Mouse (Mus musculus): ENCODE measurements around the gene Ank3. TPM values are rescaled to one million over a fixed set of nuclear protein-coding genes. Genes with fewer than 3 reads are reported as not detected.
A peak's percentile ranks its signal among the peaks of the same experiment; 100 is the strongest.

Gene Ank3
- polyA plus RNA-seq, 1 experiment from 2014 or later = 102 TPM

GRCm38 (mm10) chr10:70060021-70060688, 661.6 kb downstream of the Ank3 start:
- Histone ChIP-seq H3K27ac (no peak overlapping the region), H3K9me3 (no peaks in the 10 kb centered on the region), H3K27me3 (no peaks in the 10 kb centered on the region), H3K4me1 (replicated peaks) (peaks cover 4% of the 10 kb centered on the region; the same call in 1 of the 2 replicates), H3K9ac (replicated peaks) (no peak overlapping the region), H3K4me3 (replicated peaks) (no peak overlapping the region), H3K4me2 (replicated peaks) (no peak overlapping the region), H3K36me3 (no peaks in the 10 kb centered on the region)
- WGBS = 76% methylated on average over 19 of the region's 19 CpGs
- 0 out of 2 replicates have a peak, but pooled peaks have one; percentile 40 for ATAC-seq

- WGBS = 42% methylated on average over 10 of the region's 10 CpGs
- Histone ChIP-seq H3K9me3 (no peaks in the 10 kb centered on the region), H3K4me2 (replicated peaks) (no peak overlapping the region), H3K36me3 (no peaks in the 10 kb centered on the region), H3K27ac (no peak overlapping the region), H3K4me1 (replicated peaks) (peaks cover 4% of the 10 kb centered on the region; the same call in 1 of the 2 replicates), H3K27me3 (no peaks in the 10 kb centered on the region), H3K9ac (replicated peaks) (no peak overlapping the region), H3K4me3 (replicated peaks) (no peak overlapping the region)
- no peak for ATAC-seq
Observed at GRCm38 (mm10) chr10:70060689-70061081, 662.1 kb downstream of the Ank3 start.

DNA sequence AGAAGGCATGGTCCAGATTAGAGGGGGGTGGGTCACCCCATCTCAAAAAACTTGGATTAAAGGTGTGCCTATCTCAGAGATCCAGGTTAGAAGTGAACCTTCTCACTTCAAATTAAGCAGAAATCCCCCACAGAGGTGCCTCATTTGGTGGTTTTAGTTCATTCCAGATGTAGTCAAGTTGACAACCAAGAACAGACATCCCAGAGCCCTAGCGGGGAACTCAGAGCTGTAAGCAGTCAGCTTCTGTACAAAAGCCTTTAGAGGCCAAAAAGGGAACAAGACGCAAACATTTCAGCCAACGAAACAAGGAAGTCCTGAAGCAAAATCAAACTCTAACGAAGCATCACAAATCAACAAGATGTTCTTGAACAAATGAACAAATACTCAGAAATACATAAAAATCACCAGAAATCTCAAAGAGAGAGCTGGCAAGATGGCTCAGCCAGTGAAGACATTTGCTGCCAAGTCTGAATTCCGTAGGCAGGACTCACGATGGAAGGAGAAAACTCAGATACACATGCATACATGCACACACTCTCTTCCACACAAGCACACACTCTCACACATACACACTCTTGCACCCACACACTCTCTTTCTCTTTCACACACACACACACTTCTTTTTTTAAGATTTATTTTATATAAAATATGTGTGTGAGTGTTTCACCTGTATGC, 665.4 kb downstream of the Ank3 start:
- H3K9me3 ChIP-seq = no peaks in the 10 kb centered on the region
- H3K27ac ChIP-seq = no peak overlapping the region
- 94% methylated on average over 6 of the region's 6 CpGs for WGBS
- no peaks in the 10 kb centered on the region for H3K36me3 ChIP-seq
- H3K4me1 ChIP-seq (replicated peaks) = peaks cover 12% of the 10 kb centered on the region
- H3K4me2 ChIP-seq (replicated peaks) = no peak overlapping the region
- no peak overlapping the region for H3K9ac ChIP-seq (replicated peaks)
- H3K4me3 ChIP-seq (replicated peaks) = no peak overlapping the region
- no peaks in the 10 kb centered on the region for H3K27me3 ChIP-seq
- ATAC-seq = no peak

DNA sequence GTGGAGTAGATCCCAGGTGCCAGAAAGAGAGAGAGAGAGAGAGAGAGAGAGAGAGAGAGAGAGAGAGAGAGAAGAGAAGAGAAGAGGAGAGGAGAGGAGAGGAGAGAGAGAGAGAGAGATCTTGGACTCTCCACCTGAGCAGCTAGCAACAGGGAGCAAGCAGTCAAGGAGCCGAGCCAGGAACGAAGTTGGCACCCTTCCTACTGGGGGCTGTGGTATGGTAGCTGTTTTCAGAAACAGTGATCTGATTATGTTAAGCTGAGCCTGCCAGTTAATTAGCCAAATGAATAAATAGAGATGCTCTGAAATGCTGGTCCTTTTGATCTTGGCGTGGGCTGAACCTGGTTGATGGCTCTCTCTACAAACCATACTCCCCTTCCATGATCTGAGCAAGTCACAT, 666.6 kb downstream of the Ank3 start:
- Histone ChIP-seq H3K9ac (replicated peaks) (no peak overlapping the region), H3K4me2 (replicated peaks) (no peak overlapping the region), H3K36me3 (no peaks in the 10 kb centered on the region), H3K4me3 (replicated peaks) (no peak overlapping the region), H3K27me3 (no peaks in the 10 kb centered on the region), H3K9me3 (no peaks in the 10 kb centered on the region), H3K27ac (no peak overlapping the region), H3K4me1 (replicated peaks) (peaks cover 12% of the 10 kb centered on the region)
- no peak for ATAC-seq
- WGBS = 80% methylated on average over 3 of the region's 3 CpGs

DNA sequence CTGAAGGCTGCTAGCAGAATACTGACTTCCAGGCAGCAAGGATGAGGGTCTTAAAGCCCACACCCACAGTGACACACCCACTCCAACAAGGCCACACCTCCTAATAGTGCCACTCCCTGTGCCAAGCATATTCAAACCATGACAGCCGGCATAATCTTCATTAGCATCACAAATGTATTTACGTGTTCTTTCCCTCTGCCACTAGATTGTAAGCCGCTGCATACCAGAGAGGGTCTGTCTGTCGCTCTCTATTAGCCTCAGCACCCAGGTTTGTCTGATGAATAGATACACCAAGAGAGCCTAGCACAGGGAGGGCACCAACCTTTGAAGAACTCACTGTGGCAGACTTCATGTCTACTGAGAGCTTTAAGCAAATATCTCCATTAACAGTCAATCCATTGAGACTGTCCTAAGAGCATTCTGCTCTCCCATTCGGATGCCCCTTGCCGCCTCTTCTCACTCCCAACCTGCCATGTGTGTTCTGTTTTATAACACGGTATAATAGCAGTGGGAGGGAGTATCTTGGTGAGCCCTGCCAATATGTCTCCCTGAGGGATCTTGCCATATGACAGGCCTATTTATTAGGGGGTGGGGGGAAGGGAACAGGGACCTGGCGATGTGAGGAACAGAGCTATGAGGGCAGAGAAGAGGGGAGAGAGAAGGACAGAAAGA, 668.1 kb downstream of the Ank3 start:
- peak; percentile 79 for ATAC-seq
- WGBS = 30% methylated on average over 8 of the region's 8 CpGs
- H3K36me3 ChIP-seq = no peaks in the 10 kb centered on the region
- H3K27ac ChIP-seq = no peak overlapping the region
- H3K4me1 ChIP-seq (replicated peaks) = peaks cover 8% of the 10 kb centered on the region
- no peak overlapping the region for H3K9ac ChIP-seq (replicated peaks)
- no peak overlapping the region for H3K4me3 ChIP-seq (replicated peaks)
- H3K27me3 ChIP-seq = no peaks in the 10 kb centered on the region
- no peak overlapping the region for H3K4me2 ChIP-seq (replicated peaks)
- H3K9me3 ChIP-seq = no peaks in the 10 kb centered on the region

DNA sequence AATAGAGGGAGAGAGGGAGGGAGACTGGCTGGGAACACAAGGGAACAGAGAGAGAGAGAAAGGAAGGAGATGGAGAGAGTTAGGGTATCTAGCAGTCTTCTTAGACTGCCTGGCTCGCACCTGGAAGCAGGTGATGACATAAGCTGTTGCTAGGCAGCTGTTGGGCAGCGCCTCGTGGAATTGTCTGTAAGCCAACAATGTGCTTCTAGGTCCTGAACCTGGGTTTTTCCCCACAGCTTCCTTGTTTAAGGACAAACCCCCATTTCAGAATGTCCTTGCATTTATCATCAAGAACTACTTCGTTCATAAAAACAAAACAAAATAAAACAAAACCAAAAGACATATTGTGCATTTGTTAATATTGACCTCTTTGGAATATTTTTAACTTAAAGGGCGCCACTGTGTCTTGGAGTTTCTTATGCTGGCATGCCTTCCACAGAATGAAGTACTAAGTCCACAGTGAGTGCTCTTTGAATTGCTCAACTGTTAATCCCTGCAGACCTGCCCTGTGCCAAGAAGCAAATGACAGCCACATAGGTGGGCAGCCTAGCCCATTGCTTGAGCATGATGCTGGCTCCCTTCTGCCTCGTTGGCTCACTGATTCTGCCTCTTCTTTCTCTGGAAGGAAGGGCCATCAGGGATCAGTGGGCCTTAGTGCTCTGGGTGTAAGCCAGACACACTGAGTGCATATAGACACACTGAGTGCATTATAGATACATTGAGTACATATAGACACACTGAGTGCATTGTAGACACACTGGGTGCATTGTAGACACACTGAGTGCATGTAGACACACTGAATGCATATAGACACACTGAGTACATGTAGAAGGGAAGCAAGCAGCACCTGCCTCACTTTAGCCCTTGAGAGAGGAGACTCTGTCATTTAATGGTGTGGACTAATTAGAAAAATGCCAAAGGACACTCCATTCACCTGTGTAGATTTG, 668.9 kb downstream of the Ank3 start:
- Histone ChIP-seq H3K27me3 (no peaks in the 10 kb centered on the region), H3K9me3 (no peaks in the 10 kb centered on the region), H3K4me1 (replicated peaks) (peaks cover 8% of the 10 kb centered on the region), H3K36me3 (no peaks in the 10 kb centered on the region), H3K27ac (no peak overlapping the region), H3K4me2 (replicated peaks) (no peak overlapping the region), H3K9ac (replicated peaks) (no peak overlapping the region), H3K4me3 (replicated peaks) (no peak overlapping the region)
- WGBS = 75% methylated on average over 6 of the region's 6 CpGs
- no peak; the same call in 1 of the 2 replicates for ATAC-seq

DNA sequence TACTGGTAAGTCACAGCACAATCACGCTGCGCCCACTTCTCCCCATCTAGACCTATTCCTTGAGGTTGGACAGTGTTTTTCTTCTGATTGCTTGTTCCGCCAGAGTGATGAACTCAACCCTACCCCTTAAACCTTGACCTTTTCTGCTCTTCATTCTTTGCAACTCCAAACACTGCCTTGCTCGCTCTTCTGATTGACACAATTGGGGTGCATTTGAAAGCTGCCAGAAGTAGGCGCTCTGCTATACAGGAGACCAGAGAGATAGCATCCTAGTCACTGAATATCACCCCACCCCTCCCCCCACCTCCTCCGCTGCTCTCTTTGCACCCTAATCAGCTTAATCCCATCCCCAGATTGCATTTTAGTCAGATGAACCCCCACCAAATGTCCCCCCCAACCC, 670.7 kb downstream of the Ank3 start:
- Histone ChIP-seq H3K36me3 (no peaks in the 10 kb centered on the region), H3K27ac (no peak overlapping the region), H3K4me1 (replicated peaks) (peaks cover 8% of the 10 kb centered on the region), H3K27me3 (no peaks in the 10 kb centered on the region), H3K4me2 (replicated peaks) (no peak overlapping the region), H3K9ac (replicated peaks) (no peak overlapping the region), H3K9me3 (no peaks in the 10 kb centered on the region), H3K4me3 (replicated peaks) (no peak overlapping the region)
- ATAC-seq = no peak
- WGBS = 55% methylated on average over 6 of the region's 6 CpGs

DNA sequence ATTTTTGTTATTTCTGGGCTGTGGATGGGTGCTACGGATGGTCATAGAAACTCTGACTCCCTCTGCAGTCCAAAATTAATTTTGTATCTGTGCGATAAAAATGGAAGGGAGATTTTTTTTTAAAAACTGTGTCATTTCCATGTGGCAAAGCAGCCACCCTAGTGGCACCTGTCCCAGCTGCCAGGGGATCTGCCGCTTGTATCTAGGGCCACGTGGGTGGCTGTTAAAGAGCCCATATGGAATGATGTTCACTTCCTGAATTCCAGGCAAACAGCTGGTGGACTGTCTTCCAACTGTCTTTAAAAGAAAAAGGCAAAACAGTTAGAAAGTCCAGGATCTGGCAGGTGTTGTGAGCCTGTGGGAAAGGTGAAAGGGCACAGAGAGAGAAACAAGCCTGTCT, 672.8 kb downstream of the Ank3 start:
- WGBS = 85% methylated on average over 4 of the region's 4 CpGs

More for the DNA sequence above, 672.8 kb downstream of the Ank3 start:
- Histone ChIP-seq H3K4me1 (replicated peaks) (peaks cover 8% of the 10 kb centered on the region), H3K36me3 (no peaks in the 10 kb centered on the region), H3K4me3 (replicated peaks) (no peak overlapping the region), H3K9me3 (no peaks in the 10 kb centered on the region), H3K27me3 (no peaks in the 10 kb centered on the region), H3K9ac (replicated peaks) (no peak overlapping the region), H3K4me2 (replicated peaks) (no peak overlapping the region), H3K27ac (no peak overlapping the region)
- no peak for ATAC-seq

Other genes starting within 250 kb of the Ank3 start
- gene Rhobtb1, start 247.3 kb upstream of the Ank3 start, polyA plus RNA-seq (2015; fragmentation: Nextera tagmentation; extraction: Ambion mirVana) = 17.2 and 18.3 TPM in 2 replicates
- gene A930033H14Rik, start 185.7 kb upstream of the Ank3 start, polyA plus RNA-seq (2015; fragmentation: Nextera tagmentation; extraction: Ambion mirVana) = 1.3 and 1.5 TPM in 2 replicates
- 149 and 181 TPM in 2 replicates for gene Cdk1, start 45.8 kb upstream of the Ank3 start, polyA plus RNA-seq (2015; fragmentation: Nextera tagmentation; extraction: Ambion mirVana)

Measured in midbrain, embryonic 13.5 days (tissue).